Mouse (Mus musculus) right cerebral cortex, postnatal 14 days (tissue): ENCODE results near the gene Nr1d1.

ENCODE experiments used
- DNase-seq: peaks from one replicate; pipeline ENCODE4 v3.0.0; 2022

Nr1d1 gene

DNA sequence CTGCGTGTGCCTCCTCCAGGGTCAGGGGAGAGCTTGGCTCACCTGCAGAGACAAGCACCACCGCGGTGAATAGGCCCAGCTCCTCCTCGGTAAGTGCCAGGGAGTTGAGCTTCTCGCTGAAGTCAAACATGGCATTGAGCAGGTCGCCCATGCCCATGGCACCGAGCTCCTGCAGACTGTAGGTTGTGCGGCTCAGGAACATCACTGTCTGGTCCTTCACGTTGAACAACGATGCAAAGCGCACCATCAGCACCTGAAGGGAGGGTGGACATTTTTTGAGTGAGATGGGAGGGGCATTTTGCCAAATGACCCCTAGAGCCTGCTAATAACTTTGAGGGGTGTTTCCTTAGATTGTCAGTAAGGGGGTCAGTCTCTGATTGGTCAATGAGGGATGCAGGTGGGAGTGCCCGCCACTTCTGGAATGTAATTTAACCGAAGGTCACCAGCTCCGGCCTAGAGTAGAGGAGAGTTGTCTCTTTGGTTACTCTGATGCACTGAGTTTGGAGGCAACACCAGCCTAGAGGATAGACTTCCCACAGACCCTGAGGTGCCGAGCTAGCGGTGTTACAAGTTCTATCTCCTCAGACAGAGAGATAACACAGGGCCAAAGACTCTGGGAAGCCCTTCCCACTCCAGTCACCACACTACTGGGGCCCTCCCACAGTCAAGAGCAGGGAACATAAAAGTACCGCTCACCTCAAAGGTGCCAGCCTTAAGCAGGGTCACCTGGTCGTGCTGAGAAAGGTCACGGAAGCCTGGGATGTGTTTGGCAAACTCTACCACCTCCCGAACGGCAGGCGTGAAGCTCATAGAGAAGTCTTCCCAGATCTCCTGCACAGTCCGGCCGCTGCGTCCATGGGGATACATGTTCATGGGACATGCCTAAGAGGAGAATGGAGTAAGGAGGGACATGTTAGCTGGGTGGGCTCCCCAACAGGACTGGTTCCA is 5.9 kb downstream of the Nr1d1 start:
- DNase-seq, result no peak

- DNase-seq, result no peak
These were observed 6.8 kb downstream of the Nr1d1 start for GRCm38 (mm10) chr11:98768127-98769006.

DNA sequence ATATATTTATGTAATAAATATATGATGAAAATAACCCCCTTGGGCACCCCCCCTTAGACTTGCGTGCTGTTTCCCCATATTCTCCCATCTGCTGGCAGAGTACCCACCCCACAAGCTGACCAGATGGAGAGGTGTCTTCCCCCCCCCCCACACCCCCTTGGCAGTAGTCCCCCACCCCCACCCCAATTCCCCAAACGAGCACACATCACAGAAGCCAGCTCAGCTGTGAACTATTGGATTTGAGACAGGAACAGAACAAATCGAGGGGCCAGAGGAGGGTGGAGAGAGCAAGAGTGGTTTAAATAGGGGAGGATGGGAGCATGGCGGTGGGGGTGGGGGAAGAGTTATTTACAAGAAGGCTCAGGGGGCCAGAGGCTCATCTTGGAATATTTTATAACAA is 7.4 kb downstream of the Nr1d1 start:
- DNase-seq, result no peak

- peak; percentile 76 for DNase-seq
These were observed 7.9 kb downstream of the Nr1d1 start for GRCm38 (mm10) chr11:98767276-98767675.

- no peak for DNase-seq
These were observed 8.3 kb downstream of the Nr1d1 start for GRCm38 (mm10) chr11:98766816-98767215.

GRCm38 (mm10) chr11:98766346-98766745 is 8.8 kb downstream of the Nr1d1 start:
- no peak for DNase-seq

GRCm38 (mm10) chr11:98765421-98766309 is 9.5 kb downstream of the Nr1d1 start:
- DNase-seq, result no peak

DNA sequence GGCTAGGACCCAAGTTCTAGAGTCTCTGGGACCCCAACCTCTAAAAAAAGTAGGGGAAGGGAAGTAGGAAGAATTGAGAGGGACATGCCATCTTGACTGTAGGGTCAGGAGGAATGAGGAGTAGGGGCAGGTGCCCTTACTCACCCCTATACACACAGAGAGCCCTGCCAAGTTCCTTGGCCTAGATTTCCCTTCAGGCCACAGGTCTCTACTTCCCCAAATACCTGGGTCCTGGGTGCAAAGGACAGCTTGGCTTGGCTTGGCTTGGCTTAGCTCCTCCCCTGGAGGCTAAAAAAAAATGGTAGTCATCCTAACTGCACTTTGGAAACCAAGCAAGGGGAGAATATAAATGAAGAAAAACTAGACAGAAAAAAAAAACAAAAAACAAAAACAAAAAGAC is 10.4 kb downstream of the Nr1d1 start:
- DNase-seq, result no peak

DNA sequence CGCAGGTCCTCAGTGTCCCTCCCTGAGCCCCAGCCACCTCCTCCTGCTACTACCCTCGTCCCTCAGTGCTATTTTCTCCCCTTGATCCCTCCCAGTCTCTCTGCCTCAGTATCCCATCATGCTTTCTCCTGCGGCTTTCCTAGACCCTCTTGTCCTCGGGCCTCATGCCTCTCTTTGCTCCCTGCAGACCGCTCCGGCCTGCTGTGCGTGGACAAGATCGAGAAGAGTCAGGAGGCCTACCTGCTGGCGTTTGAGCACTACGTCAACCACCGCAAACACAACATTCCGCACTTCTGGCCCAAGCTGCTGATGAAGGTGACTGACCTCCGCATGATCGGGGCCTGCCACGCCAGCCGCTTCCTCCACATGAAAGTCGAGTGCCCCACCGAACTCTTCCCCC is 11.0 kb downstream of the Nr1d1 start:
- DNase-seq, result no peak

- DNase-seq, result no peak
These were observed 11.7 kb downstream of the Nr1d1 start for GRCm38 (mm10) chr11:98763502-98763861.

- DNase-seq, result peak; percentile 22
These were observed 12.2 kb downstream of the Nr1d1 start for GRCm38 (mm10) chr11:98762756-98763501.

- DNase-seq, result no peak
These were observed 13.2 kb downstream of the Nr1d1 start for GRCm38 (mm10) chr11:98761939-98762338.

GRCm38 (mm10) chr11:98756711-98757110 is 18.4 kb downstream of the Nr1d1 start:
- no peak for DNase-seq

DNA sequence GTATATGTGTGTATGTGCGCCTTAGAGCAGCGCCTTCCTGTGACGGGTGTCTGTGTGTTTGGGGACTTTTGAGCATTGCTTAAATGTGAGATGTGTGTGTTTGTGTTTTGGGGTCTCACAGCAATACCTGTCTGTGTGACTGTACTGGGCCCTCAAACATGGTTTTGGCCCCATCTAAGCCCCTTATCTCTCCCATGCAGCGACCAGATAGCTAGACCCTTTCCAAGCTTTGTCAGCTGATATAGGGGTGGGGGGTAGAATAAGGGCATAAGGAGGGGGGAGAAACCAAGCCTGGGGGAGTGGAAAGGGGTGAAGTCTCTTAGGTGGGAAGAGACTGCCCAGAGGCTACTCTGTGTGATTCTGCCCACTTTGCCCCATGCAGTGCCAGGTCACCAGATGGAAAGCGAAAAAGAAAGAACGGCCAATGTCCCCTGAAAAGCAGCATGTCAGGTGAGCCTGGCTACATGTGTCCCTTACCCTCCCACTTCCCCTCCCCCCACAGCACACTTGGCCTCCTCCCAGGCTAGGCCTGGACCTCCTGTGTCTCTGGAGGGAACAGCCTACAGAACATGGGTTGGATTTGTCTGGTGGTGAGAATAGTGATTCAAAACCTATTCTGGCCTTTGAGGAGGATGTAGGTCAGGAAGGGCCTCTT is 19.3 kb downstream of the Nr1d1 start:
- DNase-seq, result no peak

DNA sequence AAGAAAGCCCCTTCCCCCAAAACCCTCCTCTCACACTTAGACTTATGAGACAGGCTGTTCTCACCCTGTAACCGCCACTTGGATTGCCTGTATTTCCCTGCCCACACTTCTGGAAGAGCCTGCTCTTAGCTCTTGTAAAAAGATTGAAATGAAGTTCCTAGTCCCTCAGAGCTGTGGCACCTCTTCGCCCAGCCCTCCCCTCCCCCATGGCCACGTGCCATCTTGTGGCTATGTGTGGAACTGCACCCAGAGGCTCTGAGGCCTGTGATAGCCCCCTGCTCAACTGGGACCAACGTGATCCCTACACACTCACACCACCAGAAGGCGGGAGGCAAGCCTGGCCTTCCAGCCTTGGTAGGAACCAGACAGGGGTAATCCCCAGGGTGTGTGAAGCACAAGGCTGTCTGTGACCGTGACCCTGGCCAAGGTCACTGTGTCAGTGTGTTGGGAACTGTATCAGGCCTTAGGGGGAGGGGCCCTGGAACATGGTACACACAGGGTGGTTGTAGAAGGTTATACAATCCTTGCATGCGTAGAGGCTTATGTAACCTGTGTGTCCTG is 20.4 kb downstream of the Nr1d1 start:
- DNase-seq, result peak; percentile 74

DNA sequence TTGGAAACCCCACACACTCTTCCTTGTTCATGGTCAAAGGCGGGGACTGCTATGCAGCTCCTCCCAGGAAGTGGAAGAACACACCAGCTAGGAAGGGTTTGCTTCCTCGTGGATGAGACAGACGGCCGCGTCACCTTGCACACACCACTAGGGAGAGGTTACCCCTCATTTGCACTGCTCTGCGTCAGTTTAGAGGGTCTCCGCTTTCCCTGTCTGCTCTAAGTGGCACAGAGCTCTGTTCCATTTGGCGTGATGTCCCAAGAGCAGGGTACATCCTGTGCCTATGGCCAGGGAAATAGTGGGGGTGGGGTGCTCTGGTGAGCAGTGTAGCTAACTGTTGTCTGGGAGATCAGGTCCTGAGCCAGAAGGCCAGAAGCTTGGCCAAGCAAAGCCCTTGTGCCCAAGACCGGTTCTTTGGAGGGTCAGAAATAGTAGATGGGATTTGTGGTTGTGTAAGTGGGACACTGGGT is 20.9 kb downstream of the Nr1d1 start:
- DNase-seq, result no peak

GRCm38 (mm10) chr11:98753264-98753663 is 21.9 kb downstream of the Nr1d1 start:
- no peak for DNase-seq

DNA sequence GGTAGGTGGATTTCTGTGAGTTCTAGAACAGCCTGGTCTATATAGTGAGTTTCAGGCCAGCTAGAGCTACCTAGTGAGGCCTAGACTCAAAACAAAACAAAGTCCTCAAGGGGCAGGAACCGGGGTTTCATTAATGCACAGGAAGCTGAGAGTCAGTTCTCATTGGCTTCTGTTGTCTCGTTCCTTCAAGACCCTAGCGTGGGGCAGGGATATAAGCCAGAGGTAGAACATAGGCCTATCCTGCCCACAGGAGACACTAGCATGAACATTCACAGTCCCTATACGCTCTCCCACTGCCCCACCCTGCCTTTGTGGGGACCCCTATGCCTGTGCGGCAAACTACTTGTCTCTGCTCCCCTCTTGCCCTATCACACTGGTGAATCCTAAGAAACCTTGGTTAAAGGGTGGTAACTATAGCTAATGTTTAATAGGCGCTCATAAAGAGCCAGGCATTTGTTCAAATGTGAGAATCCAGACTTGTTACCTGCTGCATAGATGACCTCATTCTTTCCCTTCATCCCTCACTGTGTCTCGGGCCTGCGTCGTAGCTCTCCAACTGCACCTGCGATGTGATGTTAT is 22.5 kb downstream of the Nr1d1 start:
- no peak for DNase-seq

- no peak for DNase-seq
These were observed 23.8 kb downstream of the Nr1d1 start for GRCm38 (mm10) chr11:98751221-98751782.
